Mouse (Mus musculus) liver, postnatal 0 days (tissue): ENCODE results near the gene 6430548M08Rik.

Experiments used
- CTCF ChIP-seq: sonication (generic); IDR thresholded peaks from 2 replicates; pipeline ENCODE4 v1.5.1; 2016; ENCODE audit warnings: antibody characterized with exemption, low read depth
- EP300 ChIP-seq: IDR thresholded peaks from 2 replicates; pipeline ENCODE4 v1.6.1; 2016; ENCODE audit warnings: antibody characterized with exemption, low read depth, mild to moderate bottlenecking

DNA sequence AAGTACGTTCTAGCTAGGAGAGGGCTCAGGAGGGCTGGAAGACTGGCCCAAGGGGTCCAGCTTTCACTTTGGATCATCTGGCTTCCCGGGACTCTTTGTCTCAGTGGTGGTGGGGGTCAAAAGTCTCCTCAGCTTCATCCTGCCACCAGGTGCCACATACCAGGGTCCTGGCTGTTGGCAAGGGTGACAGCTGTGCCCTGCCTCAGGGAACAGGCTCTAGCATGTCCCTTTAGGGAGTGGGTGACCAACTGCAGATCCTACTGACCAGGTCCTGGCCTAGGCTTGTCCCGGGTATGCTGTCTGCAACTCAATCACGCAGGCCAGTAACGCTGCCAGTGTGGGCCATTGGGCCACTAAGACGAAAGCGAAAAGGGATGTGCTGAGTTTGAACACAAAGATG, 98.6 kb downstream of the 6430548M08Rik start:
- TF ChIP-seq CTCF (no peak), EP300 (no peak)
